Mouse (Mus musculus) adrenal gland, adult 2 months (tissue): ENCODE results near the gene Tnks1bp1. TPM values are rescaled to one million over a fixed set of nuclear protein-coding genes. Genes with fewer than 3 reads are reported as not detected.

Source experiments
- DNase-seq: peaks from one replicate; pipeline ENCODE4 v3.0.0; 2021
- polyA plus RNA-seq: library from polyadenylated mRNA; depleted of rRNA; stranded (reverse); fragments of >200 nt; gene quantifications from 2 replicates; pipeline ENCODE4 v1.2.3, GENCODE M21; 2012; rRNA removed
- total RNA-seq, 2 experiments: library from RNA; stranded (reverse); gene quantifications; 2 replicates each; pipeline ENCODE4 v1.2.3; 2021

The Tnks1bp1 gene
- total and polyA plus RNA-seq, 3 experiments: 78.9 to 114 (median 87.8) TPM

- DNase-seq: peak; percentile 31
These were observed 41.2 kb downstream of the Tnks1bp1 start for GRCm38 (mm10) chr2:85088716-85089646.

- DNase-seq: no peak
These were observed 43.5 kb downstream of the Tnks1bp1 start for GRCm38 (mm10) chr2:85091325-85091724.

- DNase-seq: peak; percentile 35
These were observed 45.6 kb downstream of the Tnks1bp1 start for GRCm38 (mm10) chr2:85093376-85093775.

- peak; percentile 51 for DNase-seq
These were observed 48.1 kb downstream of the Tnks1bp1 start for GRCm38 (mm10) chr2:85095906-85096305.

GRCm38 (mm10) chr2:85098014-85098413 is 50.2 kb downstream of the Tnks1bp1 start:
- DNase-seq: no peak

GRCm38 (mm10) chr2:85098824-85099511 is 51.1 kb downstream of the Tnks1bp1 start:
- DNase-seq: peak; percentile 75

- DNase-seq: no peak
These were observed 55.4 kb downstream of the Tnks1bp1 start for GRCm38 (mm10) chr2:85103201-85103600.

- no peak for DNase-seq
These were observed 57.7 kb downstream of the Tnks1bp1 start for GRCm38 (mm10) chr2:85105426-85106013.

GRCm38 (mm10) chr2:85106068-85106790 is 58.4 kb downstream of the Tnks1bp1 start:
- no peak for DNase-seq

GRCm38 (mm10) chr2:85106941-85107340 is 59.1 kb downstream of the Tnks1bp1 start:
- no peak for DNase-seq

- no peak for DNase-seq
These were observed 62.6 kb downstream of the Tnks1bp1 start for GRCm38 (mm10) chr2:85110288-85110875.

Other genes with a start within 250 kb of the Tnks1bp1 start
- 10 to 100 TPM; 15.7 to 18.8 TPM for gene Ube2l6, start 249.2 kb upstream of the Tnks1bp1 start, total RNA-seq
- gene Ube2l6, start 249.2 kb upstream of the Tnks1bp1 start, polyA plus RNA-seq: 13.8 and 15.1 TPM in 2 replicates
- not detected for gene Smtnl1, start 225.4 kb upstream of the Tnks1bp1 start, total RNA-seq
- gene Smtnl1, start 225.4 kb upstream of the Tnks1bp1 start, polyA plus RNA-seq: not detected in 2 replicates
- gene Timm10, start 221.0 kb upstream of the Tnks1bp1 start, total RNA-seq: 10 to 100 TPM; 38.5 to 59.6 TPM
- 17.0 and 19.2 TPM in 2 replicates for gene Timm10, start 221.0 kb upstream of the Tnks1bp1 start, polyA plus RNA-seq
- gene Slc43a1, start 209.2 kb upstream of the Tnks1bp1 start, total RNA-seq: 10 to 100 TPM in 1 of 2 experiments, 1 to 10 TPM in 1; 4.4 to 12.7 TPM
- gene Slc43a1, start 209.2 kb upstream of the Tnks1bp1 start, polyA plus RNA-seq: 10.1 and 14.3 TPM in 2 replicates
- gene Rtn4rl2, start 161.3 kb upstream of the Tnks1bp1 start, total RNA-seq: 1 to 10 TPM; 1.1 to 1.5 TPM
- 11.5 and 17.5 TPM in 2 replicates for gene Rtn4rl2, start 161.3 kb upstream of the Tnks1bp1 start, polyA plus RNA-seq
- gene Slc43a3, start 111.4 kb upstream of the Tnks1bp1 start, total RNA-seq: 10 to 100 TPM; 62.5 to 80.9 TPM
- gene Slc43a3, start 111.4 kb upstream of the Tnks1bp1 start, polyA plus RNA-seq: 57.5 and 59.7 TPM in 2 replicates
- not detected for gene Prg2, start 67.6 kb upstream of the Tnks1bp1 start, total RNA-seq
- not detected in 2 replicates for gene Prg2, start 67.6 kb upstream of the Tnks1bp1 start, polyA plus RNA-seq
- gene Prg3, start 59.8 kb upstream of the Tnks1bp1 start, total RNA-seq: not detected
- gene Prg3, start 59.8 kb upstream of the Tnks1bp1 start, polyA plus RNA-seq: not detected in 2 replicates
- 100 to 1,000 TPM; 105 to 125 TPM for gene Ssrp1, start 10.8 kb upstream of the Tnks1bp1 start, total RNA-seq
- 78.7 and 92.2 TPM in 2 replicates for gene Ssrp1, start 10.8 kb upstream of the Tnks1bp1 start, polyA plus RNA-seq
- gene P2rx3, start 10.6 kb upstream of the Tnks1bp1 start, total RNA-seq: 1 to 10 TPM; 1.1 to 1.4 TPM
- gene P2rx3, start 10.6 kb upstream of the Tnks1bp1 start, polyA plus RNA-seq: 0.54 and 0.83 TPM in 2 replicates
- 10 to 100 TPM in 1 of 2 experiments, 1 to 10 TPM in 1; 7.7 to 14.3 TPM for gene Aplnr, start 88.2 kb downstream of the Tnks1bp1 start, total RNA-seq
- gene Aplnr, start 88.2 kb downstream of the Tnks1bp1 start, polyA plus RNA-seq: 9.4 and 12.1 TPM in 2 replicates
- gene Lrrc55, start 149.2 kb downstream of the Tnks1bp1 start, total RNA-seq: 10 to 100 TPM; 17.0 to 18.2 TPM
- gene Lrrc55, start 149.2 kb downstream of the Tnks1bp1 start, polyA plus RNA-seq: 13.2 and 14.3 TPM in 2 replicates